Mouse (Mus musculus): ENCODE measurements around the gene Als2. TPM values are rescaled to one million over a fixed set of nuclear protein-coding genes. Genes with fewer than 3 reads are reported as not detected.

Als2 gene
- 3.1 and 12.3 TPM in 2 replicates for total RNA-seq (2015; ENCODE audit: low replicate concordance)
- total RNA-seq (2017; ENCODE audit: low replicate concordance), result 5.5 and 6.3 TPM in 2 replicates

DNA sequence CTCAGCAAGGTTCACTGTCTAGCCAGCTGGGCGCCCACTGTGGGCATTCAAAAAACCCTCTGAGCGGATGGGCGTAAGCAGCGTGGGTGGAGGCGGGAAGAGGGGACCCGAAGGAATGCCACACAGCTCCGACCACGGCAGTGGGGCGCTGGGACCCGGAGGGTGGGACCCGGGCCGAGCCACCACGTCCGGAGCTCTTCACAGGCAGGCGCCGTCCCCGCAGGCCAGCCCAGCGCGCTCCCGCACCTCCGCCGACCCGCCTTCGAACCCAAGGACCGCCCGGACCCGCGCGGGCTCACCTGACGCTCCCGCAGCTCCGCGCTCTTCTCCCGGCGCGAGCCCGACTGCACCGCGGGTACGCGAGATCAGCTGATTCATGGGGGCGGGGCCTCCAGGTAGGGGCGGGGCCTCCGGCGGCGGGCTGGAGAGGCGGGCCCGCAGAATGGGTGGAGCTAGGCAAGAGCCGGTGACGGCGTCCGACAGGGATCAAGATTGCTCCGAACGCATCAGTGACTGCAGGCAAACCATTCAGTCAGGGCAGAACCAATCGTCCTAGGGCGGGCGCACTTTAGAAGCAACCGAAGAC is at the start of gene Als2:
TSS of gene Als2 (minus strand) at position 376 of the 586 bp plus-strand sequence.
- peak; percentile 92 for ATAC-seq (replicated peaks; ENCODE audit: low FRiP score, poor library complexity, severe bottlenecking)

DNA sequence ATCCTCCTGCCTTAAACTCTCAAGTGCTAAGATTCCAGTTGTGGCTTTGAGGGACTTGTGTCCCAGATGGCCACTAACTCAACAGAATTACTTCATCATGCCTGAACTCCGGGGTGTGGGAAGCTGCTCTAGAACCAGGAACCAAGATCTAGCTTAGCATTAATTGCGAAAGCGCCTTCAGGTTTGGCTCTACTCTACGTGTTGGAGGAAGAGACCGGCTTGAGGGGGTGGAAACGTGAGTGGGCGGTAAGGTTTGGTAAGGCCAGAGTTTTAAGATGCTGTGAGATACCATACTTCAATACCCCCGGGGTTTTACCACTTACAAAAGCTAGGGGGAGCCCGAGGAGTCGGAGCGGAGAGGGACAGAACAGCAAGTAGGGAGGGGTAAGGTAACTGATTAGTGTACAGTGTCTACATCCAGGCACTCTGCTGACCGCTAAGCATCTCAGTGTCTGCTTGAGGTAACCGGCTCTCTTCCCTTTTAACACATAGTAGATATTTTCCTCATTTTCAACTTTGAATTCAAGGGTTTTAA is 49.4 kb upstream of the Als2 start:
- no peak for ATAC-seq (replicated peaks; ENCODE audit: low FRiP score, poor library complexity, severe bottlenecking)

GRCm38 (mm10) chr1:59285880-59286279 is 48.8 kb upstream of the Als2 start:
- ATAC-seq (replicated peaks; ENCODE audit: low FRiP score, poor library complexity, severe bottlenecking), result no peak

DNA sequence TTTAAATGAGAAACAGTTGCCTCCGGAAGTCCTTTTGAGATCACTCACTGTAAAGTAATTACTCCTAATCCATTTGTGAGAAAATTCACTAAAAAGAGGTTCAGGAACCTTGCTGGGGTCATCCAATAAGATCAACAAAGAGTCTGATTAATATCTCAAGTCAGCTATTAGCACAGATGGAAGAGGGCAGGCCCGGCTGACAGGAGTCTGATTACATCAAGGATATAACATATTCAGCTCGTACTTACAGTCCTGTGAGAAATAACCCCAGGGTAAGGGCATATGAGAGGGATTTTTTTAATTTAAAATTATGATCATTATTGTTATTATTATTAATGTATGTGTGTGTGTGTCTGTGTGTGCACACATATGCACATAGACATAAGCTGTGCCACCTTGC is 35.2 kb upstream of the Als2 start:
- no peak for ATAC-seq (replicated peaks; ENCODE audit: low FRiP score, poor library complexity, severe bottlenecking)

DNA sequence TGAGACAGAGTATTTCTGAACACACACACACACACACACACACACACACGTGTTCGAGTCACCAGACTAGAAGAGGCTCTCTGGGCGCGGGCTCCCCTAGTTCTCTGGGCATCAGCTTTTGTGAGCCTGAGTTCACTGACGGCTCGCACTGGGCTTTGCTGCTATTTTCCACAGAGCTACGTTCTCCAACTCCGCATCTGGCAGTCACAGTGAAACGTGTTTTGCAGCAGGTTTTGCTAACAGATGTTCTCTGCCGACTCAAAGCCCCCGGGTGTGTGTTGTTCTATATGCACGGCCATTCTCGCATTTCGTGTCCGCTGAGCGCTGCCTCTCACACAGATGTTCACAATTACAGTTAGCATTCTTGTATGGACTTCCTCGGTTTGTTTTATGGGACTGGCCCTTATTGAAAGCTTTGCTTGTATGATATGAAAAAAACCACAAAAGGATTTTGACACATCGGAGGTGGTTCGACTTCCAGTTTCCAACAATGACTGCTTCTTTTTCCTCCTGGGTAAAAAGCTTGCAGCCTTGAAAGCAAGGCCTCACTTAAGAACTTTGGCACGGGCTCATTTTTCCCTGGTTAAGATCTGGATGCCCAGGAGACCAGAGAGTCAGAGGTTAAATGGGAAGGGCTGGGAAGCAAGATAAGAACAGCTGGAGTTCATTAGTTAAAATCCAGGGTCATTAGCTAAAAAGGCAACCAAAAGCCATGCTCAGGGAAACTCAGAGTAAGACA is 33.1 kb upstream of the Als2 start:
- no peak for ATAC-seq (replicated peaks; ENCODE audit: low FRiP score, poor library complexity, severe bottlenecking)

DNA sequence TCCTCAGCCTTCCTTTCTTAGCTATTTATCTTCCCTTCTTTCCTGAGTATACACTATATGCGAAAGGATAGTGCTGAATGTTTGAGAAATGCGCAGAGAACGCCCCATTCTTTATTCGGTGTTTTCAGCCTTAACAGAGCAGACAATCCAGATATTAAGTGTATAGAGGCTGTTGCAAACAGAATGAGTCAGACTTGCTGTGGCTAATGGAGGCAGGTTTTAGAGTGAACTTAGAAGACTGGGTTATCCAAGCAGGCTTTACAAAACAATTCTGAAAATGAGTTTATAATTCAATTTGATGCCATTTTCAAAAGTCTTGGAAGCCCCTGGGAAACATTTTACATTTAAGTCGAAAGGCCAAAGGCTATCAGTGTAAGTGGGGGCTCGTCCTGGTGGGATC is 32.4 kb upstream of the Als2 start:
- no peak for ATAC-seq (replicated peaks; ENCODE audit: low FRiP score, poor library complexity, severe bottlenecking)

DNA sequence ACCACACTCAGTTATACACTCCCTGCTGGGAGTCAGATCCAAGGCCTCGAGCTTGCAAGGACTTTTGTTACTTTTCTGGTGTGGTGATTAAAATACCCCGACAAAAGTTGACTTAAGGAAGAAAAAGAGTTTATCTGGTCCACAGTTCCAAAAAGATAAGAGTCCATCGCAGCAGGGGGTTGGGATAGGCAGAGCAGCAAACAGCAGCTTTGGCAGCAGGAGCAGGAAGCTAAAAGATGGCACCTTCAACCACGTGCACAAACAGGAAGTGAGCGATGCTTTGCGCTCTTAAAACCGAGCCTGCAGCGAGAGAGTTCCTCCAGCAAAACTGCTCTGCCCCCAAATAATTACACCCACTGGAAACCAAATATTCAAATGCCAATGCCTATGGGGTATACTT is 31.9 kb upstream of the Als2 start:
- ATAC-seq (replicated peaks; ENCODE audit: low FRiP score, poor library complexity, severe bottlenecking), result no peak

DNA sequence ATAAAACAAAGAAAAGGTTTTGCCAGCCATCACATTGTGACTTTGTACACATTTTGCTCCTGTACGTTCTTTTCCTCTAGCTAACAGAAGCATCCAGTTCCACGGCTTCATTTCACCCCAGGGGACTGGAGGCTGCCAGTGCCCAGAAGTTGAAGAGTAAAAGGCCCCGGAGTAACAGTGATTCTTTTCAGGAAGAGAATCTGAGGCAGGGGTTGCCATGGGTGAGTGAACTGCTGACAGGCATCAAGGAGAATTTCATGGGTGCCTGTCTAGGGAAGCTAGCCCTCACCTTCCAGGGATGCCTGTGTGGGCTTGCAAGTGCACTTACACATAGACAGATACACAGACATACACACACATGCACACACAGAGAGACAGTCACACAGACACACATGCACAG is 20.7 kb upstream of the Als2 start:
- no peak for ATAC-seq (replicated peaks; ENCODE audit: low FRiP score, poor library complexity, severe bottlenecking)

- ATAC-seq (replicated peaks; ENCODE audit: low FRiP score, poor library complexity, severe bottlenecking), result no peak
These were observed 19.8 kb upstream of the Als2 start, which contains the start of gene Cdk15 for GRCm38 (mm10) chr1:59256751-59257231. Cdk15 (plus strand) TSS chr1:59256906.

GRCm38 (mm10) chr1:59253301-59253909 is 16.4 kb upstream of the Als2 start:
- no peak for ATAC-seq (replicated peaks; ENCODE audit: low FRiP score, poor library complexity, severe bottlenecking)

GRCm38 (mm10) chr1:59252762-59253161 is 15.7 kb upstream of the Als2 start:
- ATAC-seq (replicated peaks; ENCODE audit: low FRiP score, poor library complexity, severe bottlenecking), result no peak

DNA sequence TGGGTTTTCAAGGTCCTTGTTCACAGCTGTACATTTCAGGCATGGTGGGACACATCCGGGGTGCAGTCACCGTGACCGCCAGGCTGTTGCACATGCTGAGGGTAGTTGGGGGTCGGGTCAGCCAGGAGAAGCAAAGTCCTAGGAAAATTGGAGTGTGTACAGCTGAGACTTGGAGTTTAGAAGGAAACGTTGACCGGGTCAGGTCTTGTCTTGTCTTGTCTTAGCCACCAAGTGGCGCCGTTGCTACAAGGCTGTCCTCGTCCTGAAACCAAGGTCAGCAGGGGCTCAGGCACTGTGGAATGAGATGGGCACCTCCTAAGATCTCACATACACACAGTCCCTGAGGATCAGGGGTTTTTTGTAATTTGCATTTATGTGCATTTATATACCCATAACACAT is 10.6 kb upstream of the Als2 start:
- no peak for ATAC-seq (replicated peaks; ENCODE audit: low FRiP score, poor library complexity, severe bottlenecking)

DNA sequence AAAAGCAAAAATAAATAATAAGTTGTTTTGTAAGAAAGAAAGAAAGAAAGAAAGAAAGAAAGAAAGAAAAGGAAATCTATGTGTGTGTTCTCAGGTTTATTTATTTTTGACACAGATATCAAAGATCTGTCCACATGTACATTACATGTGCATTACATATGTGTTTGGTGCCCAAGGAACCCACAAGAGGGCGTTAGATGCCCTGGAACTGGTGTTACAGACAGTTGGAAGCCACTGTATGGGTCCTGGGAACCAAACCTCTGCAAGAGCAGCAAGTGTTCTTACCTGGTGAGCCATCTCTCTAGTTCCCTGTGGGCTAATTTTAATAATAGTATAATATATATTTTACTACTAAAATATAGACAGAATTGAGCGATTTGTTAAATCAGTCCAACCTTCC is 6.7 kb upstream of the Als2 start:
- no peak for ATAC-seq (replicated peaks; ENCODE audit: low FRiP score, poor library complexity, severe bottlenecking)

DNA sequence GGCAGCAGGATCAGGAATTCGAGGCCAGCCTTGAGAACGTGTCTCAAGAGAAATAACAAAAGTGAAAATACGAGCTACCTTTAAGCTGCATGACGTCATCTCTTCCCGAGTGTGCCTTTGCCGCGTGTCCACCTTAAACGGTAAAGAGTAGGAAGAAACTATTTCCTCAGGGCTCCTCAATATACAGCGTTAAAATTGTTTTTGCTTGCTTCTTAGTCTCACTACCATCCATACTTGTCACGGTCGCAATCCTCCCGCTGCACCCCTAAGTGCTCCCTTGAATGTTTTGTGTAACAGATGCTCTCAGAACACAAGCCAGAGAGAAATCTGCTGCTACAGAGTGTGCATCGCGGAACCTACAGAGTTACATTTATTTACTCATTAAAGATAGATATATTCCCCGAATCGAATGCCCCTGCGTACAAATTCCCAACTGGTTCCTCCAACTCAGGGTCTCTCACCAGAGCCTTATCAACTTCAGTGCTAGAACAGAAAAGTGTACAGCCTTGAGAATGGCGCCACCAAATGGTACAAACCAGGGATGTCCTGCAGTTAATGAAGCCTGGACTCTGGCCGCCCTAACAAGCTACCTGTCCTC is 682 bp upstream of the Als2 start:
- peak; percentile 78 for ATAC-seq (replicated peaks; ENCODE audit: low FRiP score, poor library complexity, severe bottlenecking)

DNA sequence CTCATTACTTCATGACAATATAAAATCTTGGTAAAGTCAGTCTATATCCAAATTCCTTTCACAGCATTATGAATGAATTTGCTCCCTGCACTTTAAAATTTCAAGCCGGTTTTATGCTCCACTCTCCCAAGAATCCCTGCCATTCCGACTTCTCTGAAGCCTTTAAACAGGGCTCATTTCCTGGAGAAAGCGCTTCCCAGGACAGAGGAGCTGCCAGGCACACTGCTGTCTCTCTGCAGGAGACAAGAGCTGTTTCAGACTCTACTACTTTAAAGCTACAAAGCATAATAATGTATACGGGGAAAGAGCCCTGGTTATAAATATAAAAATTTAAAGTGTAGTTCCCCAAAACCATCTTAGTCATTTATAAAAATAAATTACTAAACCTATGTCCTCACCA is 7.8 kb downstream of the Als2 start:
- no peak for ATAC-seq (replicated peaks; ENCODE audit: low FRiP score, poor library complexity, severe bottlenecking)

DNA sequence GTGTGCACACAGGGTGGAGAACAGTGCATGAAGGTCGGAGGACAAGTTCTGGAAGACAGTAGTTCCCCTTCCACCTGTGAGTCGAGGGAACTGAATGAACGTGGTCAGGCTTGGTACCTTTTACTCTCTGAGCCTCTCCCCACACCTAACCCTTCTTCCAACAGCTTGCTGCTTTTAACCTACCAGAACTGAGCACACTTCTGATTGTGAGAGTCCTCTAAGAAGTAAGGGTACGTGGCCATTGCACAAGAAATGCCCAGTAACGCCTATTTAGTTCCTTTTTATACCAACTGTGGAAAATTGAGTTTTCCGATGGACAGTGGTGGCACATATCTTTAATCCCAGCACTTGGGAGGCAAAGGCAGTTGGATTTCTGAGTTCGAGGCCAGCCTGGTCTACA is 8.5 kb downstream of the Als2 start:
- no peak for ATAC-seq (replicated peaks; ENCODE audit: low FRiP score, poor library complexity, severe bottlenecking)

GRCm38 (mm10) chr1:59222101-59222825 is 14.8 kb downstream of the Als2 start:
- no peak for ATAC-seq (replicated peaks; ENCODE audit: low FRiP score, poor library complexity, severe bottlenecking)

GRCm38 (mm10) chr1:59221591-59221990 is 15.4 kb downstream of the Als2 start:
- no peak for ATAC-seq (replicated peaks; ENCODE audit: low FRiP score, poor library complexity, severe bottlenecking)

GRCm38 (mm10) chr1:59220371-59220770 is 16.7 kb downstream of the Als2 start:
- no peak for ATAC-seq (replicated peaks; ENCODE audit: low FRiP score, poor library complexity, severe bottlenecking)

DNA sequence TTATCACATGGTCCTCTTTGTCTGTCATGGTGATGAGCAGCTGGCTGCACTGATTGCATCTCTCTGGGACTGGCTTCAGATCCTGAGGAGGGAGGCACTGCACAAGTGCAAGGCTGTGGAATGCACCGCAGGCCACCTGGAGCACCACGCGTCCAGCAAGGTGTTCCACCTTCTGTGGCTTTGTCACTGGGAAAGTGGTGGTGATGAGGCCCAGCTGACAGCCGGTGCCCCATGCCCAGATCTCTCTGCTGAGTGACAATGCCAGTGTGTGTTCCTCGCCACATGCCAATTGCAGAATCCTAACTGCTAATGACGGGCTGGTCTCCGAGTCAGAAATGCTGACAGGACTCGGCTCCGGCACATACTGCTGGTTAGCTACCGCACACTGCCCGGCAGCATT is 21.6 kb downstream of the Als2 start:
- ATAC-seq (replicated peaks; ENCODE audit: low FRiP score, poor library complexity, severe bottlenecking), result no peak

All from erythroblast, adult 5-6 weeks (primary cell).